Mouse (Mus musculus): ENCODE data around the gene Cyp2s1. TPM values are rescaled to one million over a fixed set of nuclear protein-coding genes. Genes with fewer than 3 reads are reported as not detected.
"Not testable (repeated sequence)": the region's sequence is repeated elsewhere in the genome, so short reads cannot be mapped to it uniquely, and the experiment has no call there.

The Cyp2s1 gene
- total RNA-seq, 2 experiments from 2014 or later, result 4.4 to 10.1 TPM

DNA sequence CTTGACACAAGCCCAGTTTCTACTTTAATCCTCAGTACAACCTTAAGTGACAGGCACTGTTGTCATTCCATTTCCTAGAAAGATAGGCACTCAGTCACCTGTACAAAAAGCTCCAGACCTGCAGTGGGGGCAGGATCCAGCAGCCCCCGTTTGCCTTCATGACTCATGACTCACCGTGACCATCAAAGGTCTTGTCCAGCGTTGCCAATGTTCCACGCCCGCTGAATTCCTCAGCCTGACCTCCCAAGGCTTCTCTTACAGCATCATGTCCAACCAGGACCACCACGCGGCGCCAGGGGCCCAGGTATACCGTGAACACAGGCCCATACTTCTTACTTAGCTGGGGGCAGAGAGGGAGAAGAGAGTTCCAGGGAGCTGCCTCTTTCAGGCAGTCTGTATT, 2.0 kb downstream of the Cyp2s1 start:
- intact Hi-C loops (cut with DNase I), result no loop called here
- DNase-seq, result no peak

DNA sequence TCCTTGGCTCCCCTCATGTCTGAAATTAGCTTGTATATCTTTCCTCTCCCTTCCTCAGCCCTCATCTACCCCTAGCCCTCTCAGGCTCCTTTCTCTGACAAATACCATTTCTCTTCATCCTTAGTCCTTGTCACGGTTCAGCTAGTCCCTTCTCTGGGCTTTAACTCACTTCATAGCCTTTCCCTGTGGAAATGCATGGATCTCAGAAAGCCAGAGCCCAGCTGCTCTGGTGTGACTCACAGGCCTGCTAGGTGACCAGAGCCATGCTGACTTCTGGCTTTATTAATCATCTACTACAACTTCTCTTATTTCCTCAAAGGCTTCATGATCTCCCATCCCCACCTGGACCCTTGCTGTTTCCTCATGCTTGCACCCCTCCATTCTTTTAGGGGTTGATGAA, 4.5 kb downstream of the Cyp2s1 start:
- no peak for DNase-seq
- intact Hi-C loops (cut with DNase I), result no loop called here

DNA sequence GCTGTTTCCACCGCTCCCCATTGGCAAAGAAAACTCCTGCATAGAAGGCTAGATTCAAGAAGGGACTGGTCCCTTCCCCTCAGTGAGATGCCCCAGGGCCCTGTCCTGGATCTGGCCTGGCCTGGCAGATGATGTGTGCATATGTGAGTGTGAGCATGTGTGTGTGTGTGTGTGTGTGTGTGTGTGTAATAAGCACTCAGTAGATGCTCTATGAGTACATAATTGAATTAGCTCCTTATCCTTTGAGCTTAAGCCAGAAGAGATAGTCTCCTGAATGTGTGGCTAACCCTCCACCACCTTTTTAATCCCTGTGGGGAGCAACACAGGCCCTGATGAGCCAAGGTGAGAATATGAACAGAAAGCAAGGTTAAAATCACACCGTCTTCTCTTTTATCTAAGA, 5.0 kb downstream of the Cyp2s1 start:
- DNase-seq, result no peak
- intact Hi-C loops (cut with DNase I), result no loop called here

DNA sequence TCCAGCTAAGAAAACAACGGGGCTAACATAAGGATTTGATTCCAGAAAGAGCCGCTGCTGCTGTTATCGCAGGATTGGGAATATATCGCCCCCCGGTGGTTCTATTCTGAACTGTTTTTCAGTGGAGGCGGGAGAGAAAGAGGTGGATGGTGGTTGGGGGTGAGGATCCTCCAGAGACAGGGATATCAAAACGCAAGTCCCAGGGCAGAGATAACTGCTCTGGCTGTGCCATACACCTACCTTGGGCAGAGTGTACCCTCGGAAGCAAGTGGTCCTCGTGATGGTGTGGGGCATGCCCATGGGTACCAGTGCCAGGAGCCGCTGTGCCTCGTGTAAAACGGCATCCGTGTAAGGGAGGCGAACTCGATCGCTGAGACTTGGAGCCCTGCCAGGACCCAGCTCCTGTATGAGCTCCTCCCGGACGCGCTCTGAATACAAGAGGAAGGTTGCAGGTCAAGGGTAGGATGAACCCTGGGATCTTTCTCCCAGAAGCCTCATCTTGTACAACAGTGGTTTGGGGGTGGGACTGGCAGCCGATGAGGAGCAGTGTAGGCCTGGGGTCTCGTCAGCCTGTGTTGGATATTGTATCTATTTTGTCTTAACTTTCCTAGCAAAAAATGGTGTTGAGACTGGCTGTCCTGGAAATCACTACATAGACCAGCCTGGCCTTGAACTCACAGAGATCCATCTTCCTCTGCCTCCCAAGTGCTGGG, 10.9 kb downstream of the Cyp2s1 start:
- intact Hi-C loops (cut with DNase I), result loop anchor here (1.0 kb wide), 2 partner anchors 49 to 85 kb away; no protein-coding TSS in a partner anchor
- DNase-seq, result peak; percentile 78 to 84

DNA sequence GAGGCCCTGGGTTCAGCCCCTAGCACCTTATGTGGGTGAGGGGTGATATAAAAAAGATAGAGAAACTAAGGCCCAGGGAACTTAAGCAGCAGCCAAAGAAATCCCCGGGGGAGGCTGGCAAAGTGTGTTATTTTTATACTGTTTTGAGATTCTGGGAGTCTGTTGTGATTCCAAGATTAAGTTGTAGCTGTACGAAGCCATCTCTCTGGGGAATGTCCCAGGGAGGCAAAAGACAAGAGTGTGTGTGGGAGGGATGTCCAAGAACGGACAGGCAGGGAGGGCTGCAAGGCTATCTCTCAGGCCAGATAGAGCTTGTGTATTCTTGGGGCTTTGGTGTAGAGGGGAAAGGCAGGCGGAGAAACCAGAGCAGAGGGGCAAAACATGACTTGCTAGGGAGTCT, 11.9 kb downstream of the Cyp2s1 start:
- intact Hi-C loops (cut with DNase I), result loop anchor here (1.0 kb wide), 2 partner anchors 48 to 84 kb away; no protein-coding TSS in a partner anchor
- DNase-seq, result no peak

DNA sequence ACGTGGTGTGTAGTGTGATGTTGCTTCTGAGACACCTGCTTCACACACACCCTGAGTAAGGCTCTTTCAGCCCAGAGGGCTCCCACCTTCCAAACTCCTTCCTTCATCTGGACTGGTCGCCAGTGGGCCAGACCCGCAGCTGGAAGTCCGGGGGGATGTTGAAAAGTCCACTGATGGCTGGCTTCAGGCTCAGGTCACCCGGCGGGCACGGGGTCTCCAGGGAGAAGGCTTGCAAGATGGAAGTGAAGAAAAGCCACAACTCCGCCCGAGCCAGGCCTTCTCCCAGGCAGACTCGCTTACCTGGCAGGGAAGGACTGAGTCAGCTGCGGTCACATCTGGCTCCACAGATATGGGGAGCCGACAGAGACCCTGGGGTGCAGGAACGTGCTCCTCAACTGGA, 13.3 kb downstream of the Cyp2s1 start:
- DNase-seq, result no peak
- intact Hi-C loops (cut with DNase I), result loop anchor here (2.0 kb wide), 1 partner anchor 17 kb away; no protein-coding TSS in a partner anchor

DNA sequence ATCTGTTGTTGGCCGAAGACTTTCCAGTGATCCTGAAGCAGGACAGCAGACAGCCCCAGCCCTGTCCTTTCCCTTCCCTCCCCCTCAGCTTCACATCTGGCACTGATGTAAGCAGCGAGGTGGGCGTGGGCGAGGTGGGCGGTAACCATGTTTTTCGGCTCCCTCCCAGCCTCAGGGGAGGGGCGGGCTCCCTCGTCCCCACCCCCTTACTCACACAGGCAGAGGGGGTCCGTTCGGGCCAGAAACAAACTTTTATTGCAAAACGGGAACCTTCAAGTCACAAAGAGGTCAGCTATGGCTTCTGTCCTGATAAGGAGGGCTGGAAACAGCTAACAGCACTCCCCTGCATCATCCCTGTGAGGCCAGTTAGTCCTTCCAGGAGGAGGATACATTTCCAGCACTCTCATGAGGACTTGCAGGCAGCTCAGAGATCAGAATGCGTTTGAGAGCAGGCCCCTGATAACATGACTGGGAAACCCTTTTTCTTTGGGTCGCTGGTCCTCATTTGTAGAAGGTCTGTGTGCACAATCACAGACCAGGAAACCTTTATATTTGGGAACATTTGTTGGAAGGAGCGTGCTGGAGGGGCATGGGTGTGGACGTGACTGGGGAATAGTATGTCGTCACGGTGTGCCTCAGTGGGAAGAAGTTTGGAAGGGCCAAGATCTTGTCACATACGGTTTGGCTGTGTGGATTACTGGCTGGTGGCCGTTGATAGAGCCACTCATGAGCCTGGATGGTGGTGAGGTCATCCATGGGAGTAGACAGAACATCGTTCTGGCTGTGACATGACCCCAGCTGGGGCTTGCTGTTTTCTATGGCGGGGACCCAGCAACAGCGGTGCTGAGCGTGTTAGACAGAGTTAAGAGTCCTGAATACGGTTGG, 14.2 kb downstream of the Cyp2s1 start:
- intact Hi-C loops (cut with DNase I), result loop anchor here (2.0 kb wide), 1 partner anchor 16 kb away; no protein-coding TSS in a partner anchor
- DNase-seq, result peak; percentile 82 to 86

DNA sequence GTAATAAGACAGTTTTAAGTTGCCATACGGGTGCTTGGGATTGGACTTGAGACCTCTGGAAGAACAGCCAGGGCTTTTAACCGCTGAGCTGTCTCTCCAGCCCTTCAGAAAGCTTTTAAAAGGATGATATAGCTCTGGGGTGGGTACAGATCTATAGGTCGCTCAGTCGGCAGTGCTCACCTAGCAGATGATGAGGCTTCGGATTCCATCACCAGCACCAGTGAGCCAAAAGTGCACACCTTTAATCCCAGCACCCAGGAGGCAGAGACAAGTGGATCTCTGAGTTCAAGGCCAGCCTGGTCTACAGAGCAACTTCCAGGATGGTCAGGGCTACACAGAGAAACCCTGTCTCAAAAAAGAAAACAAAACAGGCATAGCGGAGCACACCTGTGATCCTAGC, 15.7 kb downstream of the Cyp2s1 start:
- intact Hi-C loops (cut with DNase I), result no loop called here
- no peak for DNase-seq

DNA sequence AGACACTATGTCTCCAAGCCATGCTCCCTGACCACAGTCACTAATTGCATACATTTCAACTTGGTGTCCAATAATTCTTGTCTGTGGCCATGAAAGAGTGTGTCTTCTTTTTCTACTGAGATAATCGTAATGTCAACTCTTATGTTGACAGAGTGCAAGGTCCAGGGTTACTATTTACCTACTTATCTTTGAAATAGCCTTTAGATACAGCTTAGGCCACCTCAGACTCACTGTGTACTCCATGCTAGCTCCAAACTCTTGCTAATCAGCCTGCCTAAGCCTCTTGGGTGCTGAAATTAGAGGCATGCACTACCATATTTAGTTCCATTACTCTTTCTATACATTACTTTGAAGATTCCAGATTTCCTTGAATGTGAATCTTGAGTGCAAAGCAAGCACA, 17.3 kb downstream of the Cyp2s1 start:
- intact Hi-C loops (cut with DNase I), result no loop called here
- DNase-seq, result no peak

DNA sequence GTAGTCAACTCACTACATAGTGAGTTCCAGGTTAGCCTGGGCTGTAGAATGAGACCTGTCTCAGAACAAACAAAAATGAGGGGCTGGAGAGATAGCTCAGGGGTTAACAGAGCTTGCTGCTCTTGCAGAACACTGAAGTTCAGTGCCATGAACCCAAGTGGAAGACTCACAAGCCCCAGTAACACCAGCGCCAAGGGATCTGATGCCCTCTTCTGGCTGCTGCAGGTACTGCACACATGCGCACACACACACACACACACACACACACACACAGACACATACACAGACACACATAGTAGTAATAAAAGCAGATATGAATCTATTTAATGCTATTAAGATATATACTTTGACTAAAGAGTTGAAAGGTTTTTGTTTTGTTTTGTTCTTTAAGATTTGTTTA, 18.2 kb downstream of the Cyp2s1 start:
- no peak for DNase-seq
- intact Hi-C loops (cut with DNase I), result no loop called here

DNA sequence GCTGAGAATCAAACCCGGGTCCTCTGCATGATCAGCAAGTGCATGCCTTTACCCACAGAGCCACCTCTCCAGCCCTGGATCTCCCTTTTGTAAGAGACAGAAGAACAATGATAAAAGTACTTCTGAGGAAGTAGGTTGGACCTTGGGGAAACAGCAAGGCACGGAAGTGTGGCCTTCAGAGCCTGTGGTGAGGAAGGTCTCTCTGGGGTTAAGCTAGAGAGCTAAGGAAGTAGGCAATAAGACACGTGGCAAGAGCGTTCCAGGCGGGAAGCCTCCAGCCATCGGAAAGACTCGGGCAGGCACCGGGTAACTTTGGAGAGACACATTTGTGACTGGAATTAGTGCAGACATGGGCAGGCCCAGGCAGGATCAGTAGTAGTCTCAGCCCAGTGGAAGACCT, 21.9 kb downstream of the Cyp2s1 start:
- intact Hi-C loops (cut with DNase I), result no loop called here

DNA sequence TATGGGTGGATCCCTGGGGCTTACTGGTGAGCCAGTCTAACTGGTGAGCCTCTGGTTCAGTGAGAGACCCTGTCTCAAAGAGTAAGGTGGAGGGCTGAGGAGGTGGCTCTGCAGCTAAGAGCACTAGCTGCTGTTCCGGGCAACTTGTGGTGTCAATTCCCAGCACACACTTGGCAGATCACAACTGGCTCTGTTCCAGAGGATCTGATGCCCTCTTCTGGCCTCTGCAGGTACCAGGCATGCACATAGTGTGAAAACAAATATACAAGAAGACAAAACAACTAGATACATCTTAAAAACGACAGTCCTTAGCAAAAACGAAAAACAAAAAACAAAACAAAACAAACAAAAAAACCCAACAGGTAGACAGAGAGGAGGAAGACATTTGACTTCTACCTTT, 23.0 kb downstream of the Cyp2s1 start:
- intact Hi-C loops (cut with DNase I), result no loop called here
- peak in 1 of 2 experiments; percentile 58 for DNase-seq

More for the DNA sequence above, 21.9 kb downstream of the Cyp2s1 start:
- DNase-seq, result no peak

DNA sequence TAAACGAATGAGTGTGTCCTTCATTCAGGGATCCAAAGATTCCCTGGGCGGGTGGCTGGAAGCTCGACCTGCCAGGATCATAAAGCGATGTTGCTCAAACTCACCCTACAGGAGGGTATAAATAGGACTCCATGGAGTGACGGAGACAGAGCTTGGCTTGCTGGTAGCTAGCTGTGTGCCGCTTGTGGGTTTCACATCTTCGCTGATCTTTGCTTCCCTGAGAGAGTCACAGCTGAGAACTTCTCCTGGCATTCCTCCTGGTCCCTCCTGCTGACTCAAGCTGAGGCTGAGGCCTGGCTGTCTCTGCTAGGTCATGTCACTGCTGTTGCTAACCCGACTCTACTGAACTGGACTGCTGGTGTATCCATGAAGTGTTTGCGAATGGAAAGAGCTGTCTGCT, 23.7 kb downstream of the Cyp2s1 start:
- intact Hi-C loops (cut with DNase I); DNase-seq: not testable (repeated sequence)

DNA sequence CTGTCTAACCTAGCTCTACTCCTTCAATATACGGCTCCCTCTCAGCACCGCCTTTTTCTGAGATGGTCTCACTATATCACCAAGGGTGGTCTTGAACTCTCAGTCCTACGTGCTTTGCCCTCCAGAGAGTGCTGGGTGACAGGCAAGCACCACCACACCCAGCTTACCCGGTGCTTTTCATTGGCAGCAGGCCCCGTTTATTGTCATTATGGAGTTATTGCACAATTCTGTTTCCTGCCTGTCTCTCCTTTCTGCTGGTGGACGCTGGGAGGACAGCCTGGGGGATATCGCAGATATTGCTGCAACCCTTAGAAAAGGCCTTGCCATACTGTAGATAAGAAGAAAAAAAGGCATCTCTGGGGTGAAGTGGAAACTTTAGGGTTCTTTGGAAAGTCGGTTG, 26.1 kb downstream of the Cyp2s1 start:
- intact Hi-C loops (cut with DNase I), result no loop called here
- peak; percentile 52 to 70 for DNase-seq

DNA sequence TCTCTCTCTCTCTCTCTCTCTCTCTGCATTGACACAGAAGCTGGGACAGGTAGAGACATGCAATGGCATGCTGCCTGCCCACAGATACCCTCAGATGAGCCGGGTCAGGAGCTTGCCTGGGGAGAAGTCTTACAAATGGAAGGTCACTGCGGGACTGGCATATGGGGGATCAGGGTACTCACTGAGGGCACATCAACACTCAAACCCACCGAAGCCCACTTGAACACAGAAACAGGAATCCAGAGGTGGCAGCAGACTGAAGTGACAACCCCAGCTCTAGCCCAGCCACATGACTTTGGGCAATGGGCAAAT, 27.6 kb downstream of the Cyp2s1 start:
- intact Hi-C loops (cut with DNase I), result no loop called here
- no peak for DNase-seq

DNA sequence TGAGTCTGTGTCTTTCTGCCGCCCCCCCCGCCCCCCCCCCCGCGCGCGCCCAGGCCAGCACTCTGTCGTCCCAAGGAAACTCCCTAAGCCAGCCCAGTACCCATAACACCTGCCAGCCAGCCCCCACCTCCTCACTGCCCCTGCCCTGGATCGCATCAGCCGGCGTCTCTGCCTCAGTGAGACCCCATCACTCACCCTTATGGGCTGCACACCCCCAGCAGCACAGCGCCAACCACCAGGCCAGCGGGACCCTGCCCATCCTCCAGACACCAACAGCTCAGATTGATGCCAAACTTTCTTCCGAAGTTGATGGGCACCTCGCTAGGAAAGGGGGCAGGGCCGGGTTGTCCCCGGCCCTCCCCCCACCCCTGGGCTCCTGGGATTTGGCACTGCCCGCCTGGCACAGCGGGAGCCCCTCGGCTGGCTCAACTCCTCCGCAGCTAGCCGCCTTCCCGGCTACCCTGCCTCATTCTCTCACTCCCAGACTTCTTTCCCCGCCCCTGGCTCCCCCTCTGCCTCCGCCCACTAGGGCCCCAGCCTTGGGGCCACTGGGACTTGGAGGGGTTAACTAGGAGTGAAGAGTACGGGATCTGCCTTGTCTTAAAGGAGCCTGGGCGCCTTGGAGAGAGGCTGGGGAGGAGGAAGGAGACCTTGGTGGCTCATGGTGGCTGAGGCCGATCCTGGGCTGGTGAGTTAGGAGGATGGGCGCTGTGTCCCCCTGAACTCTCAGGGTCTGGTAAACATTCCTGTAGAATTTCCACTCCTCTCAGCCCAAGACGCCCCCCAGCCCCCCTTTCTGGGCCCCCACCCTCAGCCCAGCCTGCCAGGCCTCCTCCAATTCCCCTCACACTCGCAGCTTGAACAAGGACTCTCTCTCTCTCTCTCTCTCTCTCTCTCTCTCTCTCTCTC, 28.2 kb downstream of the Cyp2s1 start, which contains the start of gene Axl:
Gene Axl (minus strand): TSS at position 486 of the 909 bp plus-strand sequence.
- intact Hi-C loops (cut with DNase I), result no loop called here
- peak; percentile 79 for DNase-seq

DNA sequence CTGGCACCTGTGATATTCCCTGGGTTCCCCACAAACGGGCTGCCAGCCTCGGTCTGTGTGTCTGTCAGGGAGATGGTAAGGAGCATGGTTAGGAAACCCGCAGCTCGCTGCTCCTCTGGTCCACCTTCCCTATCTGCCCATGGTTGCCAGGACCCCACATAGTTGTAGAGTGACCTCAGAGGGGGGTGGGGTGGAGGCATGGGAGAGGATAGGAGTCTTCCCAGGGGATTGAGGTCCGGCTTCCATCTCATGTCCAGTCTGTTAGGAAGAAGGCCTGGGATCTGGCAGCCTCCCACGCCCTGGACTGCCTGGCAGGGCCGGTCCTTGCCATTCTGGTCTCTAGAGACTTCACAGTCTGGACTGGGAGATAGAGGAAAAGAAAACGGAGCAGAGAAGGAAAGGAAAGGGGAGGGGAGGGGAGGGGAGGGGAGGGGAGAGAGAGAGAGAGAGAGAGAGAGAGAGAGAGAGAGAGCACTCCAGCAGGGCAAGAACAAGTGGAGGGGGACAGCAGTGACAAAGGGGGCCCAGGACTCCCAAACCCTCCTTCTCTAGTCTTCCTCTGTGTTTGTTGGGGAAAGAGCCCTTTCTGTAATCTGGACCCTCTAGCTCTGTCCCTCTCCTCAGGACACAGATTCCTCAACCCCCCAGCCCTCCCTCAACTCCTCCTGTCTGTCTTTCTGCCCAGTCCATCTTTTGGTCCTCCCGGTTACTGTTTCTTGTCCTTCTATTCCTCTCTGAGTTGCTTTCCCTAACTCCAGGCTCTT, 29.1 kb downstream of the Cyp2s1 start:
- DNase-seq, result peak in 1 of 2 experiments; percentile 51
- intact Hi-C loops (cut with DNase I), result loop anchor here (2.0 kb wide), 1 partner anchor 15 kb away; no protein-coding TSS in a partner anchor

DNA sequence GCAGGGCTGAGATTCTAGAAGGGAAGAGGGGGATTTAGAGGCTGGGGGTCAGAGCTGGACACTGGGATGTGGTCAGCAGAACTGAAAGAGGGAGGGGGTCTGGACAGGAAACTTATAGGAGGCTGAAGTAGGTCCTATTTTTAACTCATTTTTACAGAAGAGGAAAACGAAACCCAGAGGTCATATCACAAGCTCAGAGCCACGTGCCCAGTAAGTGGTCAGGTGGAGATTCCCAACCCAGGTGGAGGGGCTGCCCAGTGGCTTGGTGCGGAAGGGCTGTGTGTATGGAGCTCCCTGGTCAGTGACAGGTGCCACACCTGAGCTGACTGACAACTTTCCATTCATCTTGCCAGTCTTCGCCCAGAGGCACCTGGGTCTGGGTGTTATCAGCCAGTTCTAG, 29.7 kb downstream of the Cyp2s1 start:
- no peak for DNase-seq
- intact Hi-C loops (cut with DNase I), result loop anchor here (2.0 kb wide), 1 partner anchor 16 kb away; no protein-coding TSS in a partner anchor

DNA sequence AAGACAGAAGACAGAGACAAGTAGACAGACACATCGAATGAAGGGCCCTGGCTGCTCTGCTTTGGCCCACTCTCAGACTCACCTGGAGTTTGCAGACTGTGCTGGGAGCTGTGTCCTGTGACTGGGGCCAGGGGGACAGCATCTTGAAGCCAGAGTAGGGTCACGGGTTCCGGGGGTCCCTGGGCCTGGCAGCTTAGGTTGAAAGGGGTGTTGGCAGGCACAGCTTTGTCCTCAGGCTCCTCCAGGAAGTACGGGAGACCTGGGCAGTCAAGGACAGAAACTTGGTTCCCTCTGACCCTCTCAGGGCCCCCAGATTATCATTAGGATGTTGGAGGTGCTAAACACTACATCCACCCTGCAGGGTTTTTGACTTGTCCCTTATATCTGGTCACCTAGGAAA, 31.0 kb downstream of the Cyp2s1 start:
- intact Hi-C loops (cut with DNase I), result loop anchor here (2.0 kb wide), 1 partner anchor 17 kb away; no protein-coding TSS in a partner anchor
- no peak for DNase-seq

DNA sequence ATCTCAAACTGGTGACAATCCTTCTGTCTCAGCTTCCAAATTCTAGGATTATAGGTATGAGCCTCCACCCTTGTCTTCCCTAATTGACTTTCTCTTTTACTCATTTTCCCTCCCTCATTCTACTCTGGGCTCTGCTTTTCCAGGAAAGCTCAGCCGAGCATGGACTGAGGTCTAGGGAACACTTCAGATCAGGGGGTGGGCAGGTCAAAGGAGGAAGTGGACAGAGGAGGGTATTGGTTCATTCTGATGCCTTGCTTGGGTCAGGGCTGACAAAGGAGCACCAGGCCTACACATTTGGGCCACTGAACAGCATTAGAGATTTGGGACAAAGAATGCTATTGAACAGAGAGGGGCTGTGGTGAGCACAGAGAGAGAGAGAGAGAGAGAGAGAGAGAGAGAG, 31.9 kb downstream of the Cyp2s1 start:
- DNase-seq, result no peak
- intact Hi-C loops (cut with DNase I), result no loop called here

Measured in heart, postnatal 36 days (tissue).